Mouse (Mus musculus) T-cell, adult 2 months (primary cell): ENCODE measurements around the gene Fhl4.
A peak's percentile ranks its signal among the peaks of the same experiment; 100 is the strongest.

Source experiments
- DNase-seq: peaks from one replicate; pipeline ENCODE4 v3.0.0; 2022; ENCODE audit warnings: low spot score

The Fhl4 gene

GRCm38 (mm10) chr10:85102247-85103084 is at the start of gene Fhl4, which contains the start of gene Tmem263:
Gene Fhl4, minus strand, starts transcription at chr10:85102495.
Gene Tmem263, plus strand, starts transcription at chr10:85102627.
- peak; percentile 67 for DNase-seq

DNA sequence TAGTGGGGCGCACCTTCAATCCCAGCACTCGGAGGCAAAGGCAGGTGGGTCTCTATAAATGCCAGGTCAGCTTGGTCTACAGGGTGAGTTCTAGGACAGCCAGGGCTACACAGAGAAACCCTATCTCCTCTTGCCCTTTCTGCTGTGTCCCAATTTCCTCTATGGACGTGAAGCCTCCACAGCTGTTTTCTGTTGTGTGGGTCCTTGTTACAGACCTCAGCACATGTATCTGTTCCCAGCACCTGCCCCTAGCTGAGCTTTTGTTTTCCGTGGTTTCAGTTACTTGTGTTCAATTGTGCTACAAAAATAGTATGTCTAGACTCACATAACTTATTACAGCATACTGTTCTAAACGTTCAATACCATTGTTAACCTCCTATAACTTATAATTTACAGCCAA is 46.9 kb upstream of the Fhl4 start:
- no peak for DNase-seq

GRCm38 (mm10) chr10:85146282-85146681 is 44.0 kb upstream of the Fhl4 start:
- no peak for DNase-seq

- DNase-seq: no peak
These were observed 39.2 kb upstream of the Fhl4 start for GRCm38 (mm10) chr10:85141465-85141864.

GRCm38 (mm10) chr10:85136573-85136972 is 34.3 kb upstream of the Fhl4 start:
- DNase-seq: no peak

GRCm38 (mm10) chr10:85128453-85128852 is 26.2 kb upstream of the Fhl4 start:
- DNase-seq: peak; percentile 25

DNA sequence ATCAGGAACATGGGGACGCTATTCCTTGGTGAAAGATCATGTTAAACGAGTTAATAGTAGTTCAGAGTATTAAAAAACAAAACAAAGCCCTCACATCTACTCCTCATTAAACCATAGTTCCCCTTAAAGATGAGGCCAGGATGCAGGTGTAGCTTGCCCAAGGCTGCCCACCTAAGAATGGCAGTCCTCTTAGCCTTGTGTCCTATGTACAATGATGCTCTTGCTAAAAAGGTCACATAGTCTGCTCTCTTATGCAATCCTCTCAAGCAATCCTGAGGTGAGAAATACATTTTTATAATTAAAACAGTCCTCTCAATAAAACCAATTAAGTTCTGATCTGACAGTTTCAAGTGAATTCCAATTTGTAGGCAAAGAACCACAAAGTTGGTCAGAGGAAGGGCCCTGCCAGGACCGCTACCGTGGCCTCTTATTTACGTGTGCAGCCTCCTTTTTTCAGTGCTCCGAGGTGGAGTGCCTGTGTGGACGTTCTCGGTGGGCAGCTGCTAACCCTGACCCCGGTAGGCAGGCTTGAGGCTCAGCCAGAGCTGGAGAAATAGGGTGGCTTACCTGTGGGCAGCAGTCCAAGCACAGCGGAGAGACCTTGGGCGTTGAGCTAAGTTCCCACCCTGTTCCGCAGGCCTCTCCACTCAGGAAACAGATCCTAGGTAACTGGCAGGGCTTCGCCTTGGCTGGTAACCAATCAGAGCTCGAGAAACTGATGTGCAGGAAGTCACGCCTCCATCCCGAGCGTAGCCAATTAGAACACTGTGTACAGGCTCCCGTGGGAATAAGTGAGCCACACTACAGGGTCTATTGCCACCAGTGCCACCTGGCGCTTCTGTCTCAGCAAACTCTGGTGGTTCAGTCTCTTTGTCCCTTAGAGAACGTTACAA is 25.3 kb upstream of the Fhl4 start, which contains the start of gene Mterf2:
TSS of gene Mterf2 (minus strand) at position 633 of the 893 bp plus-strand sequence.
- peak; percentile 92 for DNase-seq

DNA sequence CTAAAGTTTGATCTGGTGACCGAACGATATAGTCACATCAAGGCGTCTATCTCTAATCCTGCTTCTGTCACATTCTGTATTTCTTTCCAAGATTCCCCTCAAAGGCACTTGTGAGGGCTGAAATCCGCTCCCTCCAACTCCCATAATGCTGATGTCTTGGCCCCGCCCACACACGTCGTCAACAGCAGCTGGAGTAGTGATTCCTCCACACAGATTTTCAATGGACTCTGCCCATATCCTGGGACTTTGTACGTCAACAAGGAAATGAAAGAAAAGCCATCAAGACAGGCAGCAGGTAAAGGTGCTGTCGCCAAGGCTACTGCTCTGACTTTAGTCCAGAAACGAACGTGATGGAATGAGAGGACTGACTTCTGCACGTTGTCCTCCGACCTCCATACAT is 22.9 kb upstream of the Fhl4 start:
- no peak for DNase-seq

DNA sequence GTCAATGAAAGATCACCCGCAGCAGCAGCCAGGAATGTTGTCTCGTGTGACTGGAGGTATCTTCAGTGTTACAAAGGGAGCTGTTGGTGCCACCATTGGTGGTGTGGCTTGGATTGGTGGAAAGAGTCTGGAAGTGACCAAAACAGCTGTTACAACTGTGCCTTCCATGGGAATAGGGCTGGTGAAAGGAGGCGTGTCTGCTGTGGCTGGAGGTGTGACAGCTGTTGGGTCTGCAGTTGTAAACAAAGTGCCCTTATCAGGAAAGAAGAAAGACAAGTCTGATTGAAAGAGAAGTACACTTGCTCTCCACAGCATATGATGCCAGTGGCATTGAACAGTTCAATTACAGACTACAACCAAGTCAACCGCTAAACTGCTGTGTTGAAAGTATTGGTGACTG is 12.1 kb upstream of the Fhl4 start:
- DNase-seq: no peak

DNA sequence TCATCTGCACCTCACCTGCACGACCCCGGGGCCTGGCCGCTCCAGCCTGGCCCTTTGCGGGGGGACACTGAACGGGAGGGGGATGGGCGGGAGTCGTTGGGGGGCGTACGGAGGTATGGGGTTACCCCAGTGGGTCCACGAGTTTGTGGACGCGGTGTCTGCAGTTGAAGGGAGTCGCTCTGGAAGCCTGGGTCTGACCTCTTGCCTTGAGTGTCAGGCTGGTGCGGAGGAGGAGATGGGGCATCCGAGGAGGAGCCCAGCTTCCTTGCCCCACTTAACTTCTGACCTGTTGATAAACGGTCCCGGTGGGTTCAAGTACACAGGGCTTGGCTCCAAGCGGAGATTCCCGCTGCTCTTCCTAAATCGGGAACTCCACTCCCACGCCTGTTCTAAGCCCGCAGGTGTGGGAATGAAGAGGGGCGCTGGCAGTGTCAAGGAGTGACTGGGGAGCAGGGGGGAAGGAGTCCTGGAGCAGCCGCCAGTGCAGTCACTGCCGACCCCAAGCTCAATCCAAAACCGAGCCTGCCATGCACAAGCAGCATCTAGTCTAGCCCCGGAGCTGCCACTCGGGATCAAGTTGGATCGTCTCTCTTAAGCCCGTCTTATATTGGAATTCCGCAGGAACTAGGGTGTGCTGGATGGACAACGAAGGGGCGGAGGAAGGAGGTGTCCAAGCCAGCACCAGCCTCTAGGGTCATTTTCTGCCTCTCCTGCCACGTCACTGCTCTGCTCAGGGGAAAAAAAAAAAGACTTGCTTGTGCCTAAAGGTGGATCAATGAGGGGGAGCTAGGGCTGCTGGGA is 990 bp upstream of the Fhl4 start:
- peak; percentile 8 for DNase-seq

GRCm38 (mm10) chr10:85101841-85102240 is 454 bp downstream of the Fhl4 start:
- no peak for DNase-seq

DNA sequence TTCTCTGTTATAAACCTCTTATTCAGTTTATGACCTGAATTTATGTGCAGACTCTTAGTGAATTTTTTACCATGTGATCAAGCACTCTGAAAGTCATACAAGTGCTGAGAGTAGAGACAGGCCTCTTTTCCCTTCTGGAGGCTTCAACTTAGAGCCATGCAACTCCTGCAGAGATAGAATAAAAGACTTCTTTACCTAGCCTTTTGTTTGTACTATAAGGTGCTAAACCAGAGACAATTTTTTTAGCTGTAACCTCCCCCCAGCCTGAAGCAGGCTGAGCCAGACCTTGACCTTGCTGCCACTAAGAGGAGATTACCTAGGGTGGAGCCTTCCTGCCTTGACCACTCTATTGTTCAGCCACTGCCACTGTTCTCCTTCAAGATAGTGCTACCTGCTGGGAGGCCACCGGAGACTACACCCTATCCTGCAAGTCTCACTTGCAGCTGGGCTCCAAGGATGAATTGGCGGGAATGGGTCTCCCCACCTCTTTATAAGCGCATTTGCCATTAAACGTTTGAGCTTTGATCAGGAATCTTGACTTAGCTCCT is 30.6 kb downstream of the Fhl4 start:
- no peak for DNase-seq

GRCm38 (mm10) chr10:85054876-85055275 is 47.4 kb downstream of the Fhl4 start:
- no peak for DNase-seq

GRCm38 (mm10) chr10:85052451-85052850 is 49.8 kb downstream of the Fhl4 start:
- DNase-seq: no peak

DNA sequence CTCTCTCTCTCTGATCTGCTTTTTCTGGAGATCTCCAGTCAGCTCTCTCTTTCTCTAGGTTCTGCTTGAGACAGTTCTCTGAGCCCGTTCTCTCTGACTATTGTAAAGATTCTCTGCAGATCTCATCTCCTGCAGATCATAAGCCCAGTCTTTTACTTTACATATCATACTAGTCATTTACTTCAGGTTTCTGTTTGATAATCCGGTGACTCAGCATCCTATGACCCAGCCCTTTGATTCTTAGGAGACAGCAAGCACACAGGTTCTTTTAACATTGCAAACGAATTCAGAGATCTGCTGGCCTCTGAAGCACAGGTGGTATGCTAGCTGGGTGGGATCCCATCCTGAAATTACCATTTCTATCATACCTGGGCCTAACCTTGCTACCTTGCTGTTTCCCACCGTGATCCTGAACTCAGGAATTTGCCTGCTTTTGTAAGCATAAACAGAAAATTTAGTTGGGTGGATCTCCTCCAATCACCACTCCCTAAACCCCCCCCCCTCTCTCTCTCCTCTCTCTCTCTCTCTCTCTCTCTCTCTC is 51.6 kb downstream of the Fhl4 start:
- DNase-seq: no peak

DNA sequence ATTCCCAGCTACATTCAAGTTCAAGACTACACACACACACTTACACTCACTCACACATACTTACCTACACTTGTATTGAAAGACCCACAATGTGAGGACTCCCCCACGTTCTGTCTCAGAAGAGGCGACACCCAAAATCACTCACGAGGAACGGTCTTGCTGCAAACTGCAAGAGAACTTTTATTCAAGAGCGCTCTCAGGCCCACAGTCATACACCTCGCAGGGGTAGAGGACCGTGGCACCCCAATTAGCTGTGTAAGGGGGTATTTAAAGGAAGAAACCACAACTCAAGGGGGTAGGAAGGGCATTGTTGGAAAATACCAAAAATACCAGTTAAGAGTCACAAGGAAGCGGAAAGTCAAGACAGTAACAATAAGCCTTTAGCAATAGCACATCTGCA is 54.3 kb downstream of the Fhl4 start:
- no peak for DNase-seq

- peak; percentile 34 for DNase-seq
These were observed 55.7 kb downstream of the Fhl4 start for GRCm38 (mm10) chr10:85046585-85046984.
